In the genomic region with DNA sequence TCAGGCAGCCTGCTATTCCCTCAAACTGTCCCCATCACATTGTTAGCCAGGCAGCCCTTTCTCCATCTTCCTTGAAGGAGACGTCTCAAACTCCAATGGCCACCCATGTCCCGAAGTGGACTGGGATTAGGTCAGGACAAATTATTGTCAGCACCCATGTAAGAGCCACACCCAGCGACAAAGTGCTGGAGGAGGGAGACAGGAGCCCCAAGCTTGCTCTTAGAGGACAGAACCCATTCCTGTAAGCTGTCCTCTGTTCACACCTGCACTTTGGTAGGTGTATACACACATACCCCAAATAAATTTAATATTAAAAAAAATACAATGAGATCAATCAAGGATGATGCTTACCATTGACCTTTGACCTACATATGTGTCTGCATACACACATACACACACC, we compare ENCODE assay signal across 8 mouse cellular contexts. TPM values are rescaled to one million over a fixed set of nuclear protein-coding genes. Genes with fewer than 3 reads are reported as not detected.
A peak's percentile ranks its signal among the peaks of the same experiment; 100 is the strongest.
DNase-seq lines count a peak whose midpoint lies in the region; ATAC-seq and TF ChIP-seq lines count a peak whose summit lies in the region.

No protein-coding gene starts in this region.

- peak overlapping the region; percentile 51 for H3K4me2 ChIP-seq in kidney, postnatal 0 days (ENCODE audit: low read length)
- H3K4me2 ChIP-seq in embryonic facial prominence, embryonic 13.5 days = peak overlapping the region; percentile 55
- peak overlapping the region; percentile 41 for H3K4me2 ChIP-seq in intestine, embryonic 16.5 days (ENCODE audit: low read depth, low read length)
- H3K4me2 ChIP-seq in neural tube, embryonic 12.5 days (replicated peaks) = peak overlapping the region; percentile 52

- H3K27me3 ChIP-seq in kidney, postnatal 0 days (ENCODE audit: insufficient read depth, low read length) = no peaks in the 10 kb centered on the region
- no peaks in the 10 kb centered on the region for H3K27me3 ChIP-seq in embryonic facial prominence, embryonic 13.5 days
- H3K27me3 ChIP-seq in intestine, embryonic 16.5 days (replicated peaks; ENCODE audit: control insufficient read depth, insufficient read depth, low read length) = no peaks in the 10 kb centered on the region
- no peaks in the 10 kb centered on the region for H3K27me3 ChIP-seq in neural tube, embryonic 12.5 days (replicated peaks)

- H3K9me3 ChIP-seq in kidney, postnatal 0 days (replicated peaks; ENCODE audit: low read length) = no peaks in the 10 kb centered on the region
- H3K9me3 ChIP-seq in embryonic facial prominence, embryonic 13.5 days = no peaks in the 10 kb centered on the region
- no peaks in the 10 kb centered on the region for H3K9me3 ChIP-seq in intestine, embryonic 16.5 days (ENCODE audit: control insufficient read depth, low read length)
- H3K9me3 ChIP-seq in neural tube, embryonic 12.5 days = no peaks in the 10 kb centered on the region

- no peak for ATAC-seq in kidney, postnatal 0 days (replicated peaks; ENCODE audit: low FRiP score, low read depth)
- no peak for ATAC-seq in embryonic facial prominence, embryonic 13.5 days (ENCODE audit: insufficient number of reproducible peaks, insufficient read depth, low FRiP score, low TSS enrichment, low read depth)
- peak; percentile 12 for ATAC-seq in intestine, embryonic 16.5 days
- ATAC-seq in neural tube, embryonic 12.5 days (ENCODE audit: low FRiP score, low read depth) = peak; percentile 31

- no peak for TF ChIP-seq CTCF in kidney, postnatal 0 days (IDR thresholded peaks at IDR 0.05; ENCODE audit: low read depth)

- peak overlapping the region; percentile 76 for H3K27ac ChIP-seq in kidney, postnatal 0 days
- peak overlapping the region; percentile 55; the same call in 1 of the 2 replicates for H3K27ac ChIP-seq in embryonic facial prominence, embryonic 13.5 days
- peak overlapping the region; percentile 49; the same call in 1 of the 2 replicates for H3K27ac ChIP-seq in intestine, embryonic 16.5 days (ENCODE audit: low read length)
- H3K27ac ChIP-seq in neural tube, embryonic 12.5 days = no peak overlapping the region

- WGBS in kidney, postnatal 0 days = 35% methylated on average over 3 of the region's 3 CpGs
- 25% methylated on average over 3 of the region's 3 CpGs for WGBS in embryonic facial prominence, embryonic 13.5 days
- 26% methylated on average over 3 of the region's 3 CpGs for WGBS in intestine, embryonic 16.5 days
- 50% methylated on average over 3 of the region's 3 CpGs for WGBS in neural tube, embryonic 12.5 days

- H3K4me1 ChIP-seq in kidney, postnatal 0 days (replicated peaks; ENCODE audit: insufficient read depth, low read length) = no peaks in the 10 kb centered on the region
- peaks cover 4% of the 10 kb centered on the region; the same call in 1 of the 2 replicates for H3K4me1 ChIP-seq in embryonic facial prominence, embryonic 13.5 days
- 0 out of 2 replicates have a peak, but pooled peaks cover 2% of the 10 kb centered on the region for H3K4me1 ChIP-seq in intestine, embryonic 16.5 days (ENCODE audit: control insufficient read depth, insufficient read depth, low read length)
- no peaks in the 10 kb centered on the region for H3K4me1 ChIP-seq in neural tube, embryonic 12.5 days

- no peak overlapping the region for H3K9ac ChIP-seq in kidney, postnatal 0 days (ENCODE audit: low read depth, low read length)
- H3K9ac ChIP-seq in embryonic facial prominence, embryonic 13.5 days = peak overlapping the region; percentile 58; the same call in 1 of the 2 replicates
- peak overlapping the region; percentile 59 for H3K9ac ChIP-seq in intestine, embryonic 16.5 days (ENCODE audit: low read depth, low read length)
- peak overlapping the region; percentile 26; the same call in 1 of the 2 replicates for H3K9ac ChIP-seq in neural tube, embryonic 12.5 days

- no peak for DNase-seq in kidney, postnatal 0 days (ENCODE audit: low spot score)
- DNase-seq in kidney, postnatal 14 days = no peak
- DNase-seq in spleen, adult 18-20 months = no peak
- no peak for DNase-seq in ovary, postnatal 10 days (ENCODE audit: low spot score)
- DNase-seq in yolk sac, embryonic 10.5 days (ENCODE audit: low spot score) = no peak

- H3K4me3 ChIP-seq in kidney, postnatal 0 days (replicated peaks; ENCODE audit: low read depth, low read length) = peak overlapping the region; percentile 20; the same call in 1 of the 2 replicates
- H3K4me3 ChIP-seq in embryonic facial prominence, embryonic 13.5 days = peak overlapping the region; percentile 55
- H3K4me3 ChIP-seq in intestine, embryonic 16.5 days (ENCODE audit: low read length) = peak overlapping the region; percentile 62
- peak overlapping the region; percentile 25 for H3K4me3 ChIP-seq in neural tube, embryonic 12.5 days

- no peaks in the 10 kb centered on the region for H3K36me3 ChIP-seq in kidney, postnatal 0 days (ENCODE audit: insufficient read depth, low read length)
- H3K36me3 ChIP-seq in embryonic facial prominence, embryonic 13.5 days = peaks cover 10% of the 10 kb centered on the region; the same call in 1 of the 2 replicates
- 0 out of 2 replicates have a peak, but pooled peaks cover 4% of the 10 kb centered on the region for H3K36me3 ChIP-seq in intestine, embryonic 16.5 days (ENCODE audit: control insufficient read depth, insufficient read depth, low read length)
- H3K36me3 ChIP-seq in neural tube, embryonic 12.5 days = peaks cover 8% of the 10 kb centered on the region

RNA-seq across cellular contexts. Expression of gene Suv39h1, which starts 0.5 kb away (rescaled TPM):
- polyA plus RNA-seq in kidney, postnatal 0 days (2015; fragmentation: Nextera tagmentation; extraction: Ambion mirVana) = 32.5 and 34.1 TPM in 2 replicates
- 64.7 and 68.5 TPM in 2 replicates for polyA plus RNA-seq in embryonic facial prominence, embryonic 13.5 days (2015; fragmentation: Nextera tagmentation; extraction: Ambion mirVana)
- polyA plus RNA-seq in intestine, embryonic 16.5 days (2015; fragmentation: Nextera tagmentation; extraction: Ambion mirVana) = 36.7 and 43.7 TPM in 2 replicates
- 58.3 and 63.2 TPM in 2 replicates for polyA plus RNA-seq in neural tube, embryonic 12.5 days (2016; fragmentation: Nextera tagmentation; extraction: Ambion mirVana)

RNA-seq across cellular contexts. Expression of gene Was, which starts 15.2 kb away (rescaled TPM):
- polyA plus RNA-seq in kidney, postnatal 0 days (2015; fragmentation: Nextera tagmentation; extraction: Ambion mirVana) = 0.16 and 0.28 TPM in 2 replicates
- polyA plus RNA-seq in embryonic facial prominence, embryonic 13.5 days (2015; fragmentation: Nextera tagmentation; extraction: Ambion mirVana) = 0.41 and 0.44 TPM in 2 replicates
- 0.61 and 0.87 TPM in 2 replicates for polyA plus RNA-seq in intestine, embryonic 16.5 days (2015; fragmentation: Nextera tagmentation; extraction: Ambion mirVana)
- polyA plus RNA-seq in neural tube, embryonic 12.5 days (2016; fragmentation: Nextera tagmentation; extraction: Ambion mirVana) = 0.22 and 0.23 TPM in 2 replicates

RNA-seq across cellular contexts. Expression of gene Glod5, which starts 56.8 kb away (rescaled TPM):
- polyA plus RNA-seq in kidney, postnatal 0 days (2015; fragmentation: Nextera tagmentation; extraction: Ambion mirVana) = 3.1 and 3.2 TPM in 2 replicates
- polyA plus RNA-seq in embryonic facial prominence, embryonic 13.5 days (2015; fragmentation: Nextera tagmentation; extraction: Ambion mirVana) = not detected in 2 replicates
- 8.8 and 12.7 TPM in 2 replicates for polyA plus RNA-seq in intestine, embryonic 16.5 days (2015; fragmentation: Nextera tagmentation; extraction: Ambion mirVana)
- not detected in 2 replicates for polyA plus RNA-seq in neural tube, embryonic 12.5 days (2016; fragmentation: Nextera tagmentation; extraction: Ambion mirVana)

RNA-seq across cellular contexts. Expression of gene Wdr13, which starts 57.6 kb away (rescaled TPM):
- 17.9 and 19.5 TPM in 2 replicates for polyA plus RNA-seq in kidney, postnatal 0 days (2015; fragmentation: Nextera tagmentation; extraction: Ambion mirVana)
- polyA plus RNA-seq in embryonic facial prominence, embryonic 13.5 days (2015; fragmentation: Nextera tagmentation; extraction: Ambion mirVana) = 23.2 and 27.2 TPM in 2 replicates
- 19.8 and 22.3 TPM in 2 replicates for polyA plus RNA-seq in intestine, embryonic 16.5 days (2015; fragmentation: Nextera tagmentation; extraction: Ambion mirVana)
- polyA plus RNA-seq in neural tube, embryonic 12.5 days (2016; fragmentation: Nextera tagmentation; extraction: Ambion mirVana) = 42.6 and 45.0 TPM in 2 replicates

Comparison
In these comparisons a context has a peak if more than half of its experiments do, and no peak if none do; other contexts are left out.
1. ATAC-seq: peak in intestine, embryonic 16.5 days (single experiment) and neural tube, embryonic 12.5 days (single experiment); none in kidney, postnatal 0 days (single experiment) and embryonic facial prominence, embryonic 13.5 days (single experiment).
2. Peak in every context shown above with its lines, with median percentiles within 50 percentile points of each other: H3K4me2 ChIP-seq and H3K4me3 ChIP-seq.